Mouse (Mus musculus) spleen, adult 2 months (tissue): ENCODE data around the gene Bcl2. TPM values are rescaled to one million over a fixed set of nuclear protein-coding genes. Genes with fewer than 3 reads are reported as not detected.

ENCODE experiments used
- DNase-seq, 2 experiments: peaks; one replicate each; pipeline versions ENCODE4 v3.0.0 to v3.0.0-alpha.2; 2012 to 2021; ENCODE audit warnings: low spot score in 2 of 2, low read depth in 1 of 2
- H3K27ac ChIP-seq: fragments of 200-500 bp; 2 replicates; pipeline ENCODE4 v1.5.1; 2012; ENCODE audit warnings: low read length, inconsistent platforms; ENCODE audit not compliant: insufficient read depth
- H3K27me3 ChIP-seq: fragments of 200-500 bp; 2 replicates; pipeline ENCODE4 v1.6.1; 2012; ENCODE audit warnings: mild to moderate bottlenecking, moderate library complexity, low read length, inconsistent platforms; ENCODE audit not compliant: control insufficient read depth, insufficient read depth
- H3K36me3 ChIP-seq: fragments of 200-500 bp; 2 replicates; pipeline ENCODE4 v1.6.1; 2012; ENCODE audit warnings: mild to moderate bottlenecking, low read length, inconsistent platforms; ENCODE audit not compliant: control insufficient read depth, insufficient read depth
- H3K4me1 ChIP-seq: fragments of 200-500 bp; 2 replicates; pipeline ENCODE4 v1.6.1; 2011; ENCODE audit warnings: inconsistent platforms; ENCODE audit not compliant: control insufficient read depth, insufficient read depth, insufficient read length
- H3K4me3 ChIP-seq: fragments of 200-500 bp; 2 replicates; pipeline ENCODE4 v1.5.1; 2011; ENCODE audit warnings: mild to moderate bottlenecking, inconsistent platforms; ENCODE audit not compliant: insufficient read depth, insufficient read length; ENCODE audit errors: extremely low read depth
- CTCF ChIP-seq: fragments of 200-500 bp; IDR thresholded peaks from 2 replicates; pipeline ENCODE4 v1.5.1; 2011; ENCODE audit warnings: mild to moderate bottlenecking, inconsistent platforms; ENCODE audit not compliant: insufficient read depth, insufficient read length, insufficient replicate concordance; ENCODE audit errors: extremely low read depth
- POLR2A ChIP-seq: fragments of 200-500 bp; IDR thresholded peaks from 2 replicates; pipeline ENCODE4 v1.6.1; 2011; ENCODE audit warnings: low read depth, low read length, inconsistent platforms
- whole genome bisulfite sequencing: fragments of 180-500 bp; shearing (Covaris S2); methylation state at CpG from one replicate; pipeline ENCODE4 v1.1.7; 2018; 5-methylcytosine and 5-hydroxymethylcytosine counted together
- polyA plus RNA-seq: library from polyadenylated mRNA; depleted of rRNA; stranded (reverse); fragments of >200 nt; gene quantifications from 2 replicates; pipeline ENCODE4 v1.2.3, GENCODE M21; 2012

Bcl2 gene
- polyA plus RNA-seq, 1 experiment = 10.6 TPM

DNA sequence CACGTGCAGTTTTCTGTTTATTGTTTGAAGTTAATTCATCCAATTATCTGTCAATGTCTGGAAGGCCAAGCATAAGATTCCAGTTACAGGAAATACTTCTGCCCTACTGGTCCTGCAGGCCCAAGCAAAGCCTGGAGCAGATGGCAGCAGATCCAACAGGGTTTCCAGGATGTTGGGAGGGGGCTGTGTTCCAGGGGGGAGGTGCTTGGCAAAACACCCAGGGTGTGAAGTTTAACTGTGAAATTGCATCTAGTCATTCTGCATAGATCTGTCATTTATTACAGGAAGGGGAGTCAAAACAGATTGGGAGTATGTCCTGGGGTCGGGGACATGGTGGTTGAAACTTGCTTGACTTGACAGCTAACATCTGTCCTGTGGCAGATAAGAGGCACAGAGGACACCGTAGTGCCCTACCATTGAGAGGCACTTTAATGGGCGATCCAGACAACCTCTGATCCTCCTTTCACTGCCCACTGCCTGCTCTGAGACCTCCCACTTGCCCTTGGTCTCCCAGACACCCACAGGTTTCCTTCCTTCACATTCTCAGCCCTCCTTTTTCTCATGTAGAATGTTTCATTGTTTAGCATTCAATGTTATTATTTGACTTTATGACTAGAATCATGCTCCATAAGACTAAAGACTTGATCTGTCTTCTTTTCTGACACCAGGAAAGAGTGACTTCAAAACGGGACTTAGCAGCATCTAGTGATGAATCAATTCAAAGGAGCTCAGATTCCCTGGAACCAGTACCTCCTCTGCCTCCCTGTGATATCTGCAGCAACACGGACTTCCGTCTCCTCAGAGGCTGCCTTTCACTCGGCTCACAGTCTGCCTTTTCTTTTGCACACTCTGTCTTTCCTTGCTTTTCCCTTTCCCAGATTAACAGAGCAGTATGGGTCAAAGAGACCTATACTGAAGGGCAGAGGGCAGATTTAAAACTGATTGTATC lies 47.7 kb downstream of the Bcl2 start:
- TF ChIP-seq CTCF (no peak), POLR2A (no peak)
- no peaks in the 10 kb centered on the region for H3K36me3 ChIP-seq
- DNase-seq = no peak
- H3K27me3 ChIP-seq = no peaks in the 10 kb centered on the region
- WGBS = 81% methylated on average over 8 of the region's 8 CpGs
- no peak overlapping the region for H3K4me3 ChIP-seq
- H3K4me1 ChIP-seq = no peaks in the 10 kb centered on the region; the same call in 1 of the 2 replicates
- H3K27ac ChIP-seq = no peak overlapping the region

DNA sequence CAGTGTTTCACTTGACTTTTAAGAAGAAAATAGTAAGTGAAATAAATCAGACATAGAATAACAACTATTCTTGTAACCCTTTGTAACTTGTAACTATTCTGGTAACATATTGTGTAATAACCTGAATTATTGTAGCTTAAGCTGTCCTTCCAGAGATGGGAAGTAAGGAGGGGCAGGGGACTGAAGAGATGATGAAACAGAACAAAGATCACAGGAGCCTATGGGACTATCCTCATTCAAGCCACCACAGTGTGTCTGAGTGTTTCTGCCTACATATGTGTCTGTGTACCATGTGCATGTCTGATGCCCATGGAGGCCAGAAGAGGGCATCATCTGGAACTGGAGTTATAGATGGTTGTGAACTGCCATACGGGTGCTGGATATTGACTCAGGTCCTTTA lies 49.1 kb downstream of the Bcl2 start:
- no peak overlapping the region for H3K4me3 ChIP-seq
- H3K36me3 ChIP-seq = no peaks in the 10 kb centered on the region
- no peak overlapping the region for H3K27ac ChIP-seq
- no peaks in the 10 kb centered on the region; the same call in 1 of the 2 replicates for H3K4me1 ChIP-seq
- 95% methylated on average over 1 of the region's 1 CpGs for WGBS
- no peak for TF ChIP-seq POLR2A
- TF ChIP-seq CTCF = no peak
- DNase-seq = no peak
- no peaks in the 10 kb centered on the region for H3K27me3 ChIP-seq

DNA sequence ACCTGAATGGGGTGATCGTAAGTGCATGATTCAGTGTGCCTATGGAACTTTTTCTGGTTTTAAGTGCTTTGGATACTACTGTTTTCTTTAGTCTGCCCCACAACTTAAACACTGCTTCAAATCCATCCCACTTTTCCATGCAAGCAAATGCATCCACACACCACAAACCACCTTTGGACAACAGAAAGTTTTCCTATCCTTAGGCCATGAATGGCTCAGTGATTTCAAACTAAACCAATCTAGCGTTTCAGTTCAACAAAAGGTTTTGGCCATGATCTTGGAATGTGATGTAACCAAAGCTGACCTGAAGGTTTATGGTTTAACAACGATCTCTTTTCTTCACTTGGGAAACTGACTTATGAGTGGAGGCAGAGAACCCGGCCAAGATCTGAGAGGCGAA lies 51.6 kb downstream of the Bcl2 start:
- no peak overlapping the region for H3K27ac ChIP-seq
- H3K36me3 ChIP-seq = no peaks in the 10 kb centered on the region
- 84% methylated on average over 5 of the region's 5 CpGs for WGBS

DNA sequence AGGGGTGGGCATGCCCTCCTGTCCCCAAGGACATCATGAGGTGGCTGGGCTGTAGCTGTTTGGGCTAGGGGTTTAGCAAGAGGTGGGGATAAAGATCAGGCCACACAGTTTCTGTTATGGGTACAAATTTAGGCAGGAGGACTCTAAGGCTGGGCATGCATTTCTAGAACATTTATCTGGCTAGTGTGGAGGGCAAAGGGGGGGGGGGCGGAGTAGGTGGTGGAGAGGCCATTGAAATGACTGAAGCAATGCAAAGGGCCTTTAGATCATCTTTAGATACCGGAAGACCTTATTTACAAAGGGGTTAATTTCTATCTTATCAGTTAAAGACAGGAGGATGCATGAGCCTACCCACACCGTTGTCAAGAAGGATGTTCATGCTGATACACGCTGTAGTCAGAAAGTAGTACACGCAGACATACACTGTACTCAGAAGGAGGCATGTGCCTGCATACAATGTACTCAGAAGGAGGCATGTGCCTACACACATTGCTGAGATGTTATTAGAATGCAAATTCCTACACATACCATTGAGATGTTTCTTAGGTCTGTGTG lies 55.7 kb downstream of the Bcl2 start:
- TF ChIP-seq CTCF = no peak
- no peaks in the 10 kb centered on the region for H3K27me3 ChIP-seq
- H3K27ac ChIP-seq = no peak overlapping the region
- H3K4me1 ChIP-seq = peaks cover 4% of the 10 kb centered on the region; the same call in 1 of the 2 replicates
- H3K4me3 ChIP-seq = no peak overlapping the region
- no peaks in the 10 kb centered on the region for H3K36me3 ChIP-seq
- 82% methylated on average over 5 of the region's 5 CpGs for WGBS
- no peak for DNase-seq

More for the DNA sequence above, 51.6 kb downstream of the Bcl2 start:
- no peak overlapping the region for H3K4me3 ChIP-seq
- H3K4me1 ChIP-seq = no peaks in the 10 kb centered on the region; the same call in 1 of the 2 replicates
- no peak for DNase-seq
- TF ChIP-seq POLR2A (no peak), CTCF (no peak)
- H3K27me3 ChIP-seq = no peaks in the 10 kb centered on the region

DNA sequence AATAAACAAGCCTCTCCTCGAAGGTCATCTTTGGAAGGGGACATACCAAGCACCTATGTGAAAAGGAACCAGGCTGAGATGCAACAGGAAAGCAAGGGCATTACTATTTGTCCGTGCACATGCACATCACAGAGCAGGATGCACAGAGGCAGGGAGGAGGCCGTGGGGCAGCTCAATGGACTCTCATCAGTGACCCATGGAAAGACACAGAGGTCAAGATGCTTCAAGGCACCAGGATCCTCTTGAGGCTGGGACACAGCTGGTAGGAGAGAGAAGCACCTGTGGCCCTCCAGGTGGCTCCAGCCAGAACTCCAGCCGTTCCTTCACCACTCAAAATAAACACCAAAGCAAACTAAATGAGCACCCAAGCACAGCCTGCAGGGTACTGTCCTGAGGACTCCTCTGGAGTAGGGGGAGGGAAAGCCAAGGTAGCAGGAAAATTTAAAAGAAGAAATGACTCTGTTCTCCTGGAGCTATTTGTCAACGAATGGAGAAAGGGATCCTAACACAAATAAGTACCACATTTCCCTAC lies 57.8 kb downstream of the Bcl2 start:
- no peak for DNase-seq
- 86% methylated on average over 5 of the region's 5 CpGs for WGBS
- Histone ChIP-seq H3K36me3 (no peaks in the 10 kb centered on the region), H3K4me3 (no peak overlapping the region), H3K27ac (no peak overlapping the region), H3K4me1 (peaks cover 4% of the 10 kb centered on the region; the same call in 1 of the 2 replicates), H3K27me3 (no peaks in the 10 kb centered on the region)
- TF ChIP-seq POLR2A (no peak), CTCF (no peak)

DNA sequence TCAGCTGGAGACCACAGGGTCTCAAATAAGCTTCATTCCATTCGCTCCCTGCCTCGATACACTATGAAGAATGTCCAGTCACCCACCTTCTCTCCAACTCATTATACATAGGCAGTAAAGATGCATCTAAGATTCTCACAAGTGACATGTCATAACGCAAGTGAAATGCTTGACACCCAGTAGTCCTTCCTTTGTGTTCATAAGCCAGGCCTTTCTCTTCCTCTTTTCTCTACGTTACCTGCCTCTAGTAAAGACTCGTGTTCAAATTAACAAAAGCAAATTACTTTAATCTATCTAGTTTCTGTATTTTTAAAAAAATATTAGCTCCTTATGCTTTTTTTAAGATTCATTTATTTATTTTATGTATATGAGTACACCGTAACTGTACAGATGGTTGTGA lies 59.8 kb downstream of the Bcl2 start:
- Histone ChIP-seq H3K36me3 (peaks cover 1% of the 10 kb centered on the region; the same call in 1 of the 2 replicates), H3K27me3 (no peaks in the 10 kb centered on the region), H3K4me3 (no peak overlapping the region), H3K4me1 (peaks cover 4% of the 10 kb centered on the region; the same call in 1 of the 2 replicates), H3K27ac (no peak overlapping the region)
- DNase-seq = no peak
- WGBS = 69% methylated on average over 6 of the region's 6 CpGs
- no peak for TF ChIP-seq CTCF
- no peak for TF ChIP-seq POLR2A

DNA sequence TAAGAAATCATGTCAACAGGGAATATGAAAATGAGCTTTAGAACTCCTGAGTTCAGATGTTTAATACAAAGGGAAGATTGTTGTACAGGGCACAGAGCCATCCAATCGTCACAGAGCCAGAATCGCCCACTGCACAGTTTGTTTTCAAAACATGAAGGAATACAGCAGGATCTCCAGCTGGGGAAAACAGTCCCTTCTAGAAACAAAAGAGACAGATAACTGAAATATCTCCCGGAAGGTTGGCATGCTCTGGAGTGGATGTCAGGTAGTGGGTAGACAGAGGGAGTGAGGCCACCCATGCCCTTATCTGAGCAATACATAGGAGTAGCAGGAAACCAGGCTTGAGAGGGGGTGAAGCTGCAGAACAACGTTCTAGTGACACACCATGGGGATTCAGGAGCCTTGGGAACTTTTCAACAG lies 60.6 kb downstream of the Bcl2 start:
- Histone ChIP-seq H3K4me3 (no peak overlapping the region), H3K27me3 (no peaks in the 10 kb centered on the region), H3K27ac (no peak overlapping the region), H3K4me1 (peaks cover 4% of the 10 kb centered on the region; the same call in 1 of the 2 replicates), H3K36me3 (peaks cover 1% of the 10 kb centered on the region; the same call in 1 of the 2 replicates)
- no peak for DNase-seq
- 58% methylated on average over 4 of the region's 4 CpGs for WGBS
- no peak for TF ChIP-seq POLR2A
- TF ChIP-seq CTCF = no peak
